Mouse (Mus musculus) thymus, postnatal 10 days (tissue): ENCODE measurements around the gene Sec1.

Experiments
- DNase-seq, 2 experiments: peaks; one replicate each; pipeline ENCODE4 v3.0.0; 2021; ENCODE audit warnings: low spot score in 2 of 2

Sec1 gene

DNA sequence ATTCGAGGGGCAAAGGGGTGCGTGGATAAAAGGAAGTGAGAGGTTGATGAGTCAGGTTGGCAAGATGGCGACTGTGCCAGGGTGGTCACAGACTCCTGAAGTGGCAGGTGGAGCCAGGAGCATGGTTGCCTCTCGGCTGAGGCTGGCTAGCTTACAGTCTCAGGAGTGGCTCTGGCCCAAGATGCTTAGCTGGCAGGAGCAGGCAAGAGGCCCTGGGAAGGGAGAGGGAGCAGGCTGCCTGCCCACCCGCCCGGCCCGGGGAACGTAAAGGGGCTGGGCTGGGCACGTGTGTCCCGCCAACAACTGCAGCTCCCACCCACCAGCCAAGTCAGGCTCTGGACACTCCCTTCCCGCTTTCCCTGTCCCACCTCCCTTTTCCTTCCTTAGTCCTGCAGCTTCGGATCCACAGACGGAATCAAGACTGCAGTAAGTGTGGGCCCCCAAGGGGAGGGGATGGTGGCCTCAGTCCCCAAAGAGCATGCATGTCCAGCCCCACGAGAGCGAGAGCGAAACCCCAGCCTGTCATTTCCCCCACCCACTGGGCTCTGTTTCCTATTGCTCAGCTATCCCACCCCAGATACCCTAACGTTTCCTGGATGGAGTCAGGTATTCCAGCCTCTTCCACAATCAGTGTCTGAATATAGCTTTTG, 52.7 kb downstream of the Sec1 start:
- no peak for DNase-seq

GRCm38 (mm10) chr7:45640191-45640957, 53.8 kb downstream of the Sec1 start:
- DNase-seq = no peak

GRCm38 (mm10) chr7:45639561-45640027, 54.6 kb downstream of the Sec1 start, which contains the start of gene Mamstr:
Gene Mamstr (plus strand): TSS chr7:45639977.
- DNase-seq = no peak

DNA sequence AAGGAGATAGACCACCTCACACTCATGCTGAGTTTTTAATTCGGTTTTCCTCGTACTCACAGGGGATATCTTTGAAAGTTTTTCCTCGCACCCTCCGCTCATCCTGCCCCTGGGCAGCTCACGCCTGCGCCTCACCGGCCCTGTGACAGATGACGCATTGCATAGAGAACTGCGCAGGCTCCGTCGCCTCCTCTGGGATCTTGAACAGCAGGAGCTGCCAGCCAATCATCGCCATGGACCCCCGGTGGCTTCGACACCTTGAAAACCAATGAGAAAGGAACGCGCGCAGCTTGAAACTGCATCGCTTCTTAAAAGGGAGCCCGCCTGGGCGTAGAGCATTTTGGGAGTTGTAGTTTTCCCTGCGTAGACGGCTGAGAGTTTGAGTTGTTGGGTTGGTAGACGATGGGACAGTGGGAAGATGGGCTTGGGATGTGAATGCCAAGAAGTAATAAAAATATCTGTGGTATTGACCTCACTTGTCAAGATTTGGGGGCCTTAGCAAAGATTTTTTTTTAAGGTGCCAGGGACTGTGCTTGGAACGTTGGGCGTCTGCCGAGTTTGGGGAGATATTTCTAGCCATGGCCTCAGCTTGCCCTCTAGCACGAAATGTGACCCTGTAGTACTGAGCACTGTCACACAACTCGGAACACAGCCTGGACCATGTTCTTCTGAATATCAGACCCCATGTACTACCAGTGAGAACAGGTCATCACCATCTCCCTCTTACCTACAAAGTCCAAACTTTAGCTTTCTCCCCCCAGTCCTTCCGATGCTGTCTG, 55.4 kb downstream of the Sec1 start:
- no peak for DNase-seq

- no peak for DNase-seq
Observed at GRCm38 (mm10) chr7:45637710-45638109, 56.5 kb downstream of the Sec1 start.

DNA sequence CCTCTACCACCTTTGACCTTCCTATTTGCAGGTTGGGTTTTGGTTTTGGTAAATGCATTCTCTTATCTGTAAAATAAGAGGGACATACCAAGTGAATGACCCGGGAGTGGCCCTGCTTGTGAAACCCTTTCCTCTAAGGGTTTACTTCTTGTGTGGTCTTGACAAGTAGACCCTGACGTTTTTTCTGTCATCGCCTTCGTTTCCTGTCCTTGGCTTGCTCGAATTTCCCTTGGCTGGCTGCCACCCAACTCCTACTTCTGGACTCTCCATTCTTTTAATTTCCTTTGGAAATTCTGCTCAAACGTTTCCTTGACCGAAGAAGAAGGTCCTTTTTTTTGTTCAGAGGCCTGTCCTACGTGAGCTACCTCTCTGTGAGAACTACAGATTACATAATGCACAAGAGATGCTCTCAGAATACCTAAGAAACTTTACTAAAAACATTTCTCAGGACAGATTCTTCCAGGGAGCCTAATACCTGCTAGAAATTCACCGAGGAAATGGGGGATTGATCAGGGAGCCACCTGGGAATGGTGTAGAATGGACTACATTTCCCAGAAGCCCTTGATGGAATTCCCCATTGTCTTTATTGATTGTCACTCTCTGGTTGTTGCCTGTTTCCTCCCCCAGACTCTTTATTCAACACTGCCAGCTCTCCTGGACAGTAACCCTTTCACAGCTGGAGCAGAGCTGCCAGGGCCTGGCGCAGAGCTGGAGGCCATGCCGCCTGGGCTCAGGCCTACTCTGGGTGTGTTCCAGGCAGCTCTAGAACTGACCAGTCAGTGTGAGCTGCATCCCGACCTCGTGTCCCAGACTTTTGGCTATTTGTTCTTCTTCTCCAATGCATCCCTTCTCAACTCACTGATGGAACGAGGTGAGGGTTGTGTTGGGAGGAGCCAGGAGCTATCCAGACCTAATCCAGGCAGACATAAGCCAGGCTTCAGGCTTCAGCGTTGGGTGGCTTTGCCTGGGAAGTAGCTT, 58.2 kb downstream of the Sec1 start:
- DNase-seq = no peak

- DNase-seq = no peak
Observed at GRCm38 (mm10) chr7:45634946-45635681, 59.1 kb downstream of the Sec1 start.

DNA sequence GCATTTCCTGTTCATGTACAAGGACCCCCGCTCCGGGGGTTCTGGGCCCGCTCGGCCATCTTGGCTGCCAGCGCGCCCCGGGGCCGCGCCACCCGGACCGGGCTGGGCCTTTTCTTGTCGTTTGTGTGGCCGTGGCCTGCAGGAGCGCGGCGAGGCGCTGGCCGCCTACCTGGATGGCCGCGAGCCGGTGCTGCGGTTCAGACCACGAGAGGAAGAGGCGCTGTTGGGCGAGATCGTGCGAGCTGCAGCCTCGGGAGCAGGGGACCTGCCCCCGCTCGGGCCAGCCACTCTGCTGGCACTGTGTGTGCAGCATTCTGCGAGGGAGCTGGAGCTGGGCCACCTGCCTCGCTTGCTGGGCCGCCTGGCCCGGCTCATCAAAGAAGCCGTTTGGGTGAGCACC, 61.7 kb downstream of the Sec1 start:
- DNase-seq = no peak

DNA sequence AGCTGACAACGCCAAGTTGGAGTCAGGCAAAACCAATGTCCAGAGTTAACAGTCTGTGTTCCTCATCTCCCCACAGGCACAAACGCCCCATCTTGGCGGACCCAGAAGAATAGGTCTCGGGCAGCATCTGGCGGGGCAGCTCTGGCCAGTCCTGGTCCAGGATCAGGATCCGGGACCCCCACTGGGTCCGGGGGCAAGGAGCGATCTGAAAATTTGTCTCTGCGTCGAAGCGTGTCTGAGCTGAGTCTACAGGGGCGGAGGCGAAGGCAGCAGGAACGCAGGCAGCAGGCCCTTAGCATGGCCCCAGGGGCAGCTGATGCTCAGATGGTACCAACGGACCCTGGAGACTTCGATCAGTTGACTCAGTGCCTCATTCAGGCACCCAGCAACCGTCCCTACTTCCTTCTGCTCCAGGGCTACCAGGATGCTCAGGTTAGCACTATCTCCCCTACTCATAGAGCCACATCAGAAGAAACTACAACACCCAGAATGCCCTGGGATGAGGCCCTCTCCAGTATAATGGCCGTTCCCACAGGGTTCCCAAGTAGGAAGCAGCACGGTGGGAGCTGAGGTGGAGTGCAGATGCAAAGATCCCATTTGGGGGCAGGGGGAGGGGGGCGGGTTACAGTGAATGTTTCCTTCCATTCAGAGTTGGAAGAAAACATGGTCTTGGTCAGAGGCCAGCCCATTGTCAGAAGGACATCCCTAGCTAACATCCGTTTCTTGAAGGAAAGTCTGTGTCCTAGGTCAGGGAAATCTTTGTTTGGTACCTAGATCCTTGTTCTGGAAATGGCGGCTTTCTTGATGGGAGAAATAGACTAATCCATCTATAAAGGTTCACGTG, 63.9 kb downstream of the Sec1 start:
- no peak for DNase-seq

DNA sequence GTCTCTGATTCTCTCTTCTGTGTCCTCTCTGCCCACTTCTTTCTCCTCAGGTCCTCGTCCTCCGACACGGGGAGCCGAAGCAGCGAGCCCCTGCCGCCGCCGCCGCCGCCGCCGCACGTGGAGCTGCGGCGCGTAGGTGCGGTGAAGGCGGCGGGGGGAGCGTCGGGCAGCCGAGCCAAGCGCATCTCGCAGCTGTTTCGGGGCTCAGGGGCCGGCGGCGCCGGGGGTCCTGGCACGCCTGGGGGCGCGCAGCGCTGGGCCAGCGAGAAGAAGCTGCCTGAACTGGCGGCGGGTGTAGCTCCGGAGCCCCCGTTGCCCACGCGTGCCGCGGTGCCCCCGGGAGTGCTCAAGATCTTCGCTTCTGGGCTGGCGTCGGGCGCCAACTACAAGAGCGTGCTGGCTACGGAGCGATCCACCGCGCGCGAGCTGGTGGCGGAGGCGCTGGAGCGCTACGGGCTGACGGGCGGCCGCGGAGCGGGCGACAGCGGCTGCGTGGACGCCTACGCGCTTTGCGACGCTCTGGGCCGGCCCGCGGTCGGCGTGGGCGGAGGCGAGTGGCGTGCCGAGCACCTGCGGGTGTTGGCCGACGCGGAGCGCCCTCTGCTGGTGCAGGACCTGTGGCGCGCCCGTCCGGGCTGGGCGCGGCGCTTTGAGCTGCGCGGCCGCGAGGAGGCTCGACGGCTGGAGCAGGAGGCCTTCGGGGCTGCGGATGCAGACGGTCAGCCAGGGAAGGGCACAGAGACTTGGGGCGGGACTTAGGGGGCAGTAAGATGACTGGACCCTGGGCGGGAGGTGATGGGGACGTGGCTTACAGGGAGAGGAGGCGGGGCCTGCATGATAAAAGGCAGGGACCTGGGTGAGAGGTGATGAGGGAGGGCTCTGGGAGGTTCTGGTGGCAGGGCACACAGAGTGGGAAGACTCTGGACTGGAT, 65.6 kb downstream of the Sec1 start:
- peak; percentile 57 to 87 for DNase-seq
